Mouse (Mus musculus): ENCODE results near the gene Prkaca. TPM values are rescaled to one million over a fixed set of nuclear protein-coding genes. Genes with fewer than 3 reads are reported as not detected.

Prkaca gene
- total and polyA plus RNA-seq, 3 experiments: 14.0 to 27.3 (median 18.5) TPM

- peaks cover 3% of the 10 kb centered on the region for H3K9me3 ChIP-seq (replicated peaks; ENCODE audit: low read length)
- H3K27ac ChIP-seq (ENCODE audit: insufficient read depth, low read depth): no peak within 1 kb of the TSS
- H3K9ac ChIP-seq (ENCODE audit: insufficient read depth, low read depth): no peak within 1 kb of the TSS
- peaks cover 6 to 16% of the 10 kb centered on the region in 2 experiments for H3K4me1 ChIP-seq (ENCODE audit: control insufficient read depth in 1 of 2, insufficient read depth in 2 of 2)
- peaks cover 14% of the 10 kb centered on the region for H3K27me3 ChIP-seq (replicated peaks)
- in situ Hi-C loops (cut with MboI; ENCODE audit: low pct_ligation_motif_present, low pct_unique_long_range_greater_than_20kb, low sequenced_read_pairs) (loop anchor here (25.0 kb wide), 1 partner anchor 292 kb away; no protein-coding TSS in a partner anchor), dilution Hi-C loops (cut with MboI; ENCODE audit: extremely low pct_ligation_motif_present, extremely low pct_unique_long_range_greater_than_20kb, low sequenced_read_pairs) (no loop called here)
- no peak for DNase-seq (ENCODE audit: extremely low read depth)
- TF ChIP-seq ELF1 (IDR thresholded peaks at IDR 0.05; ENCODE audit: low read depth, low read length) (no peak), POLR2A (IDR thresholded peaks at IDR 0.05; ENCODE audit: low read depth, low read length) (no peak), KAT2A (IDR thresholded peaks at IDR 0.05; ENCODE audit: insufficient replicate concordance, low read length) (no peak), SMC3 (IDR thresholded peaks at IDR 0.05; ENCODE audit: low read depth, low read length) (no peak), HCFC1 (IDR thresholded peaks at IDR 0.05; ENCODE audit: low read depth, low read length) (no peak), CTCF (conservative IDR thresholded peaks at IDR 0.05 in 1 of 2, IDR thresholded peaks at IDR 0.05 in 1 of 2; ENCODE audit: low read depth in 2 of 2, low read length in 2 of 2) (no peak), GABPA (IDR thresholded peaks at IDR 0.05; ENCODE audit: insufficient replicate concordance, low read depth, low read length) (no peak), TCF12 (IDR thresholded peaks at IDR 0.05; ENCODE audit: low read depth, low read length) (no peak), USF1 (IDR thresholded peaks at IDR 0.05; ENCODE audit: low read depth, low read length) (no peak), NRF1 (IDR thresholded peaks at IDR 0.05; ENCODE audit: low read depth, low read length) (no peak), CHD2 (IDR thresholded peaks at IDR 0.05; ENCODE audit: low read length) (no peak), ZNF384 (IDR thresholded peaks at IDR 0.05; ENCODE audit: low read depth, low read length) (no peak), MAFK (IDR thresholded peaks at IDR 0.05; ENCODE audit: insufficient replicate concordance, low read length) (no peak), MAZ (IDR thresholded peaks at IDR 0.05; ENCODE audit: low read depth, low read length) (no peak), MXI1 (IDR thresholded peaks at IDR 0.05; ENCODE audit: low read depth, low read length) (no peak), ZMIZ1 (IDR thresholded peaks at IDR 0.05; ENCODE audit: low read depth, low read length) (no peak), EP300 (IDR thresholded peaks at IDR 0.05; ENCODE audit: low read length) (no peak)
- H3K4me3 ChIP-seq (replicated peaks in 1 of 3; ENCODE audit: low read depth in 2 of 3, low read length in 2 of 3, poor library complexity in 1 of 3): no peak within 1 kb of the TSS
- no peak within 1 kb of the TSS for H3K4me2 ChIP-seq (ENCODE audit: insufficient read depth, low read depth, poor library complexity, severe bottlenecking)
- H3K36me3 ChIP-seq (replicated peaks in 1 of 2; ENCODE audit: control insufficient read depth in 1 of 2, insufficient read depth in 1 of 2, low read length in 1 of 2): peaks cover 0 to 7% of the 10 kb centered on the region in 2 experiments
- H3K79me2 ChIP-seq (replicated peaks; ENCODE audit: control insufficient read depth, extremely low read depth, insufficient read depth, poor library complexity, severe bottlenecking): no peaks in the 10 kb centered on the region
Measured at GRCm38 (mm10) chr8:84044900-84045299, 72.1 kb downstream of the Prkaca start, which contains the start of gene Rln3. Rln3 (minus strand) TSS chr8:84045000.

Other genes starting within 250 kb of the Prkaca start
- gene Adgre5, start 231.7 kb upstream of the Prkaca start, total RNA-seq (2012; rRNA removed): 23.6 and 27.4 TPM in 2 replicates
- 0.54 and 0.66 TPM in 2 replicates for gene Adgre5, start 231.7 kb upstream of the Prkaca start, total RNA-seq (2014; rRNA removed)
- 3.7 and 5.9 TPM in 2 replicates for gene Adgre5, start 231.7 kb upstream of the Prkaca start, polyA plus RNA-seq (2012; ENCODE audit: insufficient read length, low read depth)
- 12.5 and 14.8 TPM in 2 replicates for gene Adgrl1, start 72.9 kb upstream of the Prkaca start, total RNA-seq (2012; rRNA removed)
- gene Adgrl1, start 72.9 kb upstream of the Prkaca start, total RNA-seq (2014; rRNA removed): 3.5 and 4.4 TPM in 2 replicates
- gene Adgrl1, start 72.9 kb upstream of the Prkaca start, polyA plus RNA-seq (2012; ENCODE audit: insufficient read length, low read depth): 9.7 and 14.5 TPM in 2 replicates
- gene Gm10644, start 17.8 kb upstream of the Prkaca start, total RNA-seq (2012; rRNA removed): 1.1 and 1.7 TPM in 2 replicates
- gene Gm10644, start 17.8 kb upstream of the Prkaca start, total RNA-seq (2014; rRNA removed): 0.58 TPM in 2 replicates
- gene Gm10644, start 17.8 kb upstream of the Prkaca start, polyA plus RNA-seq (2012; ENCODE audit: insufficient read length, low read depth): 0.44 and 0.72 TPM in 2 replicates
- gene Asf1b, start 17.5 kb upstream of the Prkaca start, total RNA-seq (2012; rRNA removed): 71.1 and 94.5 TPM in 2 replicates
- gene Asf1b, start 17.5 kb upstream of the Prkaca start, total RNA-seq (2014; rRNA removed): 58.9 and 62.2 TPM in 2 replicates
- 86.3 and 101 TPM in 2 replicates for gene Asf1b, start 17.5 kb upstream of the Prkaca start, polyA plus RNA-seq (2012; ENCODE audit: insufficient read length, low read depth)
- gene Samd1, start 24.7 kb downstream of the Prkaca start, total RNA-seq (2012; rRNA removed): 54.5 and 62.6 TPM in 2 replicates
- gene Samd1, start 24.7 kb downstream of the Prkaca start, total RNA-seq (2014; rRNA removed): 37.4 and 42.3 TPM in 2 replicates
- 38.9 and 42.1 TPM in 2 replicates for gene Samd1, start 24.7 kb downstream of the Prkaca start, polyA plus RNA-seq (2012; ENCODE audit: insufficient read length, low read depth)
- 0.38 and 0.80 TPM in 2 replicates for gene 1700067K01Rik, start 28.5 kb downstream of the Prkaca start, total RNA-seq (2012; rRNA removed)
- not detected in 2 replicates for gene 1700067K01Rik, start 28.5 kb downstream of the Prkaca start, total RNA-seq (2014; rRNA removed)
- gene 1700067K01Rik, start 28.5 kb downstream of the Prkaca start, polyA plus RNA-seq (2012; ENCODE audit: insufficient read length, low read depth): 0.55 and 0.67 TPM in 2 replicates
- not detected in 2 replicates for gene 2210011C24Rik, start 39.2 kb downstream of the Prkaca start, total RNA-seq (2012; rRNA removed)
- not detected in 2 replicates for gene 2210011C24Rik, start 39.2 kb downstream of the Prkaca start, total RNA-seq (2014; rRNA removed)
- gene 2210011C24Rik, start 39.2 kb downstream of the Prkaca start, polyA plus RNA-seq (2012; ENCODE audit: insufficient read length, low read depth): not detected in 2 replicates
- 0.13 TPM in 2 replicates for gene Palm3, start 48.5 kb downstream of the Prkaca start, total RNA-seq (2012; rRNA removed)
- 0.12 and 0.16 TPM in 2 replicates for gene Palm3, start 48.5 kb downstream of the Prkaca start, total RNA-seq (2014; rRNA removed)
- gene Palm3, start 48.5 kb downstream of the Prkaca start, polyA plus RNA-seq (2012; ENCODE audit: insufficient read length, low read depth): 0.44 and 0.77 TPM in 2 replicates
- gene Il27ra, start 69.6 kb downstream of the Prkaca start, total RNA-seq (2012; rRNA removed): 0.97 and 1.4 TPM in 2 replicates
- gene Il27ra, start 69.6 kb downstream of the Prkaca start, total RNA-seq (2014; rRNA removed): 2.1 and 2.3 TPM in 2 replicates
- gene Il27ra, start 69.6 kb downstream of the Prkaca start, polyA plus RNA-seq (2012; ENCODE audit: insufficient read length, low read depth): 2.4 and 3.0 TPM in 2 replicates
- not detected in 2 replicates for gene Rln3, start 72.0 kb downstream of the Prkaca start, total RNA-seq (2012; rRNA removed)
- not detected in 2 replicates for gene Rln3, start 72.0 kb downstream of the Prkaca start, total RNA-seq (2014; rRNA removed)
- gene Rln3, start 72.0 kb downstream of the Prkaca start, polyA plus RNA-seq (2012; ENCODE audit: insufficient read length, low read depth): not detected in 2 replicates
- gene Gm10643, start 92.1 kb downstream of the Prkaca start, total RNA-seq (2012; rRNA removed): 0.55 and 0.76 TPM in 2 replicates
- gene Gm10643, start 92.1 kb downstream of the Prkaca start, total RNA-seq (2014; rRNA removed): 0.39 and 0.42 TPM in 2 replicates
- 0.14 TPM in 1 of 2 replicates, not detected in the other for gene Gm10643, start 92.1 kb downstream of the Prkaca start, polyA plus RNA-seq (2012; ENCODE audit: insufficient read length, low read depth)
- gene Rfx1, start 93.8 kb downstream of the Prkaca start, total RNA-seq (2012; rRNA removed): 9.9 and 10.8 TPM in 2 replicates
- gene Rfx1, start 93.8 kb downstream of the Prkaca start, total RNA-seq (2014; rRNA removed): 3.2 and 3.5 TPM in 2 replicates
- 10.7 and 13.1 TPM in 2 replicates for gene Rfx1, start 93.8 kb downstream of the Prkaca start, polyA plus RNA-seq (2012; ENCODE audit: insufficient read length, low read depth)
- gene Dcaf15, start 131.8 kb downstream of the Prkaca start, total RNA-seq (2012; rRNA removed): 44.3 and 47.9 TPM in 2 replicates
- gene Dcaf15, start 131.8 kb downstream of the Prkaca start, total RNA-seq (2014; rRNA removed): 38.5 and 39.3 TPM in 2 replicates
- 48.3 and 50.7 TPM in 2 replicates for gene Dcaf15, start 131.8 kb downstream of the Prkaca start, polyA plus RNA-seq (2012; ENCODE audit: insufficient read length, low read depth)
- gene Podnl1, start 153.0 kb downstream of the Prkaca start, total RNA-seq (2012; rRNA removed): 0.92 and 0.98 TPM in 2 replicates
- 1.8 and 2.0 TPM in 2 replicates for gene Podnl1, start 153.0 kb downstream of the Prkaca start, total RNA-seq (2014; rRNA removed)
- 2.8 TPM in 2 replicates for gene Podnl1, start 153.0 kb downstream of the Prkaca start, polyA plus RNA-seq (2012; ENCODE audit: insufficient read length, low read depth)
- 7.8 and 8.2 TPM in 2 replicates for gene Cc2d1a, start 174.9 kb downstream of the Prkaca start, total RNA-seq (2012; rRNA removed)
- 2.5 and 2.8 TPM in 2 replicates for gene Cc2d1a, start 174.9 kb downstream of the Prkaca start, total RNA-seq (2014; rRNA removed)
- gene Cc2d1a, start 174.9 kb downstream of the Prkaca start, polyA plus RNA-seq (2012; ENCODE audit: insufficient read length, low read depth): 10.5 and 11.4 TPM in 2 replicates
- gene 4930432K21Rik, start 175.0 kb downstream of the Prkaca start, total RNA-seq (2012; rRNA removed): 0.04 TPM in 1 of 2 replicates, not detected in the other
- 0.09 TPM in 1 of 2 replicates, not detected in the other for gene 4930432K21Rik, start 175.0 kb downstream of the Prkaca start, total RNA-seq (2014; rRNA removed)
- not detected in 2 replicates for gene 4930432K21Rik, start 175.0 kb downstream of the Prkaca start, polyA plus RNA-seq (2012; ENCODE audit: insufficient read length, low read depth)
- gene Nanos3, start 212.2 kb downstream of the Prkaca start, total RNA-seq (2012; rRNA removed): not detected in 2 replicates
- gene Nanos3, start 212.2 kb downstream of the Prkaca start, total RNA-seq (2014; rRNA removed): not detected in 2 replicates
- not detected in 2 replicates for gene Nanos3, start 212.2 kb downstream of the Prkaca start, polyA plus RNA-seq (2012; ENCODE audit: insufficient read length, low read depth)